Mouse (Mus musculus) mesoderm, embryonic 11.5 days (tissue): ENCODE results near the gene Cd79a.

Source experiments
- DNase-seq: peaks from one replicate; pipeline ENCODE4 v3.0.0-alpha.2; 2012; ENCODE audit warnings: low read depth, low spot score

The Cd79a gene

GRCm38 (mm10) chr7:24918763-24919323 lies 21.7 kb downstream of the Cd79a start:
- no peak for DNase-seq

DNA sequence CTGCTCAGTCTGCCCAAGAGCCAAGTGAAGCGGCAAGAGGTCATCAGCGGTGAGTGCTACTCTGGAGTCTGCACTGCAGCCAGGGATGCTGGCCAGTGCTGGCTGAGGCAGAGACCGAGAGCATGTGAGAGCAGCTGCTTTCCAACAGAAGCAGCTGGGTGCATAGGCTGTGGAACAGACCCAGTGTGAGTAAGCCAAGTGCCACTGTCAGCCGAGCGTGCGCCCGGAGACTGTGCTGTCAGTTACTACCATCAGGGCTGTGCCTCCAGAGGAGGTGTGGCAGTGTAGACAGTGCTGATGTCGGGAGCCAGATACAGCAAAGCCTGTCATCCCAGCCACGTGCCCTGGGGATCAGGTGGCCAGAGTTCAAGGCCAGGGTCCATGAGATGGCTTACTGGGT lies 22.5 kb downstream of the Cd79a start:
- no peak for DNase-seq

- DNase-seq, result no peak
Measured at GRCm38 (mm10) chr7:24930475-24930874, 33.3 kb downstream of the Cd79a start.

GRCm38 (mm10) chr7:24931651-24932050 lies 34.5 kb downstream of the Cd79a start:
- no peak for DNase-seq

DNA sequence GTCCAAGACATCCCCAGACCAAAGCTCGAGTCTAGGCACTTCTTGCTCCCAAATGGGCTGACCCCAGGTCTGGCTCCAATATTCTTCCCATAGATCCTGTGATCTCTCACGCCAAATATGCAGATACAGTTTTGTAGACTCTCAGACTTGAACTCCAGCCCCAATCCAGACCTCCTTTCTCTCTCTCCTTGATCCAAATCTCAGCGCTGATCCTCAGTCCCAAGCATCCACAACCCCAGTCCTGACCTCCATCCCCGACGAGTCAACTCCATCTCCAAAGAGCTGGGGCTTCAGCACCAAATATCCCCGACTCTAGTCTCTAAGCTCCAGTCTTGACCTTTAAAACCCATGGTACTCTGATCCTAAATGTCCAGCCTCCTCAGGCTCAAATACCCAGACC lies 46.5 kb downstream of the Cd79a start:
- DNase-seq, result no peak

- DNase-seq, result no peak
Measured at GRCm38 (mm10) chr7:24944257-24944950, 47.2 kb downstream of the Cd79a start, which contains the start of gene Gm4881. Gene Gm4881 (minus strand): TSS chr7:24944494.

DNA sequence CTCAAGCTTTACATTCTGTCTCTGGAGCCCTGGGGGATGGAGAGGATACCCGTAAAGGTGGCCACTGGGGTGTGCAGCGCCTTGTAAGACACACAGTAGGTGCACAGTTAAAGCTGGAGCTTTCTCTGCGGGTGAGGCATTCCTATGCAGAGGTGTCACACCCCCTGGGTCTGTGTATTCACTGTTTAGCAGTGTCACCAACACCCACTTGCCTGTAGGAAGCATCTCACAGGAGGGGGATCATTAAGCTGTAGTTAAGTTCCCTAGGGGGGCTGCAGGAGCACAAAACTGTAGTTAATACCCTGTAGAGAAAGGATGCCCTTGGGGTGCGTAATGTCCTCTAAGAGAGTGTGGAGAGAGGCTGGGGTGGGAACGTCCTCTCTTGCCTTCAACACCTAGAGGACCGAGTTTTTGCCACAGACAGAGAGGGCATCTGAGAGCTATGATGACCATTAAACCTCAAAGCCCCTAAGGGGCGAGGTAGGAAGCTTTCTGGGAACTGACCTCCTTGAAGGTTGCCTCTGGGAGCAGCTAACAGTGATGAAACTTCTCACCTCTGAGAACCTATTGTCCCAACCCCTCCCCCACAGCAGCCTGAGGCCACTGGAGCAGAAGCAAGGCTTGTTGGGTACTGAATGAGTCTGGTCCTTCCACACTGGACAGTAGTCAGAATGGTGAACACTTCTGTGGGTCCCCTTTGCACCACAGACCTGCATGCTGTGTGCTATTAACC lies 50.3 kb downstream of the Cd79a start:
- no peak for DNase-seq

- no peak for DNase-seq
Measured at GRCm38 (mm10) chr7:24948774-24949173, 51.6 kb downstream of the Cd79a start.

- peak; percentile 91 for DNase-seq
Measured at GRCm38 (mm10) chr7:24949958-24950623, 52.9 kb downstream of the Cd79a start.
